Comparison of ENCODE assay signal across 22 mouse cellular contexts in the genomic region with DNA sequence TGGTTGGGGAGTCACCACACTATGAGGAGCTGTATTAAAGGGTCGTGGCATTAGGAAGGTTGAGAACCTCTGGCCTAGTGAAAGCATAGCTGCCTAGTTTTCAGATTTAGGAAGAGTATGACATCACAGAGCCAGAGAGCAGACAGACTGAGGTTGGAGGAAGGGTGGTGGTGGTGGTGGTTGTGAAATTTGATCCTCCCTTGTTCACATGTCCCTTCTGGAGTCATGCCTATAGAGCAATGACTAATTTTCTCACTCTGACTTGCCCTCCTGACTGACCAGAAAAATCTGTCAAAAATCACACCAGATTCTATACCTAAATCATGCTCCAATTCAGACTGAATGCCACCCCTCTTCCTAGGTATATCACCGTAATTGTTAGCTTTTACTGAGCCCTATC.
DNase-seq lines count a peak whose midpoint lies in the region; ATAC-seq lines count a peak whose summit lies in the region.
"Had no signal": no experiment of that assay in that cellular context is flagged by ENCODE, and none has a peak within 500 bp of the region (broad histone marks: within the 10 kb centered on the region; RNA-seq: fewer than 3 reads in every experiment).

No protein-coding gene starts in this region.

- ATAC-seq in granulocyte monocyte progenitor cell, adult 5-6 weeks (replicated peaks; ENCODE audit: poor library complexity, severe bottlenecking) = peak; percentile 40
- ATAC-seq: CD4-positive, CD25-positive, alpha-beta regulatory T cell, adult 4 months; forebrain, embryonic 16.5 days; inflammation-experienced regulatory T-cells, adult 6 months; midbrain, embryonic 16.5 days had no signal

- peak; percentile 21 for DNase-seq in layer of hippocampus, adult 9-11 months
- DNase-seq in layer of hippocampus, postnatal 36 days = no peak
- DNase-seq in lung, postnatal 36 days = peak; percentile 23
- no peak for DNase-seq in lung, postnatal 14 days
- no peak for DNase-seq in urinary bladder, postnatal 4 days (ENCODE audit: low spot score in 2 of 2)
- DNase-seq in cerebellum, adult 9-11 months = no peak
- DNase-seq in thymus, postnatal 25 days = no peak
- DNase-seq: adrenal gland, postnatal 10 days; cerebellum, adult 11-12 months; cerebellum, postnatal 10 days; heart, postnatal 10 days; kidney, adult 11 months; kidney, postnatal 25 days; liver; right cerebral cortex, postnatal 4 days; thymus, adult 18-20 months; thymus, postnatal 36 days had no signal

Comparison
In these comparisons a context has a peak if more than half of its experiments do, and no peak if none do; other contexts are left out.
1. DNase-seq: peak in layer of hippocampus, adult 9-11 months (single experiment) and lung, postnatal 36 days (single experiment); none in layer of hippocampus, postnatal 36 days (0 of 2), lung, postnatal 14 days (single experiment), urinary bladder, postnatal 4 days (0 of 2), cerebellum, adult 9-11 months (single experiment) and thymus, postnatal 25 days (single experiment).